ENCODE assay signal across 8 mouse cellular contexts in genomic region chr15:102205779-102206178, GRCm38 (mm10). TPM values are rescaled to one million over a fixed set of nuclear protein-coding genes. Genes with fewer than 3 reads are reported as not detected.
DNase-seq lines count a peak whose midpoint lies in the region; ATAC-seq and TF ChIP-seq lines count a peak whose summit lies in the region.

No protein-coding gene starts in this region.

- DNase-seq in adrenal gland, postnatal 10 days = peak; percentile 45
- no peak for DNase-seq in adrenal gland, postnatal 4 days (ENCODE audit: low spot score in 2 of 2)
- peak; percentile 29 for DNase-seq in thymus, adult 2 months
- no peak for DNase-seq in thymus, postnatal 0 days (ENCODE audit: low spot score)
- peak; percentile 29 for DNase-seq in right cerebral cortex, postnatal 4 days
- DNase-seq in testis, postnatal 10 days (ENCODE audit: low spot score) = no peak

- H3K4me2 ChIP-seq in intestine, embryonic 15.5 days (replicated peaks) = peak overlapping the region; percentile 84
- peak overlapping the region; percentile 93 for H3K4me2 ChIP-seq in liver, embryonic 12.5 days

- ATAC-seq in intestine, embryonic 15.5 days = no peak
- no peak for ATAC-seq in liver, embryonic 12.5 days

- no peak overlapping the region for H3K4me3 ChIP-seq in thymus, adult 2 months (ENCODE audit: control insufficient read depth, insufficient read depth, low read length)
- H3K4me3 ChIP-seq in intestine, embryonic 15.5 days (replicated peaks) = peak overlapping the region; percentile 92
- 0 out of 2 replicates have a peak overlapping the region, but pooled peaks have one; percentile 80 for H3K4me3 ChIP-seq in liver, embryonic 12.5 days

- TF ChIP-seq POLR2A in thymus, adult 2 months (IDR thresholded peaks at IDR 0.05; ENCODE audit: control insufficient read depth, extremely low read depth, insufficient read depth, low read length, poor library complexity) = no peak

- no peaks in the 10 kb centered on the region for H3K27me3 ChIP-seq in thymus, adult 2 months (ENCODE audit: control insufficient read depth, insufficient read depth, low read length)
- no peaks in the 10 kb centered on the region for H3K27me3 ChIP-seq in intestine, embryonic 15.5 days (replicated peaks)
- H3K27me3 ChIP-seq in liver, embryonic 12.5 days (replicated peaks) = no peaks in the 10 kb centered on the region

- H3K9ac ChIP-seq in intestine, embryonic 15.5 days = peak overlapping the region; percentile 98; the same call in 1 of the 2 replicates
- H3K9ac ChIP-seq in liver, embryonic 12.5 days = no peak overlapping the region

- H3K36me3 ChIP-seq in thymus, adult 2 months (ENCODE audit: control insufficient read depth, insufficient read depth, low read length) = peaks cover 34% of the 10 kb centered on the region
- H3K36me3 ChIP-seq in intestine, embryonic 15.5 days = peaks cover 23% of the 10 kb centered on the region
- peaks cover 61% of the 10 kb centered on the region for H3K36me3 ChIP-seq in liver, embryonic 12.5 days

- H3K4me1 ChIP-seq in thymus, adult 2 months (replicated peaks; ENCODE audit: control insufficient read depth, insufficient read depth, low read length) = peaks cover 32% of the 10 kb centered on the region
- peaks cover 36% of the 10 kb centered on the region for H3K4me1 ChIP-seq in intestine, embryonic 15.5 days (replicated peaks)
- peaks cover 42% of the 10 kb centered on the region for H3K4me1 ChIP-seq in liver, embryonic 12.5 days

- H3K9me3 ChIP-seq in intestine, embryonic 15.5 days = no peaks in the 10 kb centered on the region
- H3K9me3 ChIP-seq in liver, embryonic 12.5 days (replicated peaks) = no peaks in the 10 kb centered on the region

- no peak for TF ChIP-seq CTCF in thymus, adult 2 months (IDR thresholded peaks at IDR 0.05; ENCODE audit: borderline replicate concordance, control insufficient read depth, extremely low read depth, insufficient read depth, low read length, poor library complexity)

- 35% methylated on average over 8 of the region's 8 CpGs for WGBS in thymus, adult 2 months
- 36% methylated on average over 8 of the region's 8 CpGs for WGBS in intestine, embryonic 15.5 days
- WGBS in liver, embryonic 12.5 days (ENCODE audit: insufficient replicate concordance) = 83% methylated on average over 8 of the region's 8 CpGs

- no peak overlapping the region for H3K27ac ChIP-seq in thymus, adult 2 months (ENCODE audit: control insufficient read depth, insufficient read depth, low read length)
- H3K27ac ChIP-seq in intestine, embryonic 15.5 days = peak overlapping the region; percentile 54
- H3K27ac ChIP-seq in liver, embryonic 12.5 days = no peak overlapping the region

RNA-seq across cellular contexts. Expression of gene Csad, which starts 1.3 kb away (rescaled TPM):
- 100 to 1,000 TPM; 155 to 156 TPM for total RNA-seq in adrenal gland, postnatal 10 days (2021)
- total RNA-seq in adrenal gland, postnatal 4 days (2021) = 100 to 1,000 TPM in 1 of 2 experiments, 10 to 100 TPM in 1; 90.0 to 106 TPM
- polyA plus RNA-seq in thymus, adult 2 months (2012; rRNA removed) = 77.6 and 82.1 TPM in 2 replicates
- polyA plus RNA-seq in thymus, postnatal 0 days (2015; fragmentation: Nextera tagmentation; extraction: Ambion mirVana) = 32.2 and 33.7 TPM in 2 replicates
- 45.8 and 49.3 TPM in 2 replicates for polyA plus RNA-seq in intestine, embryonic 15.5 days (2015; fragmentation: Nextera tagmentation; extraction: Ambion mirVana)
- polyA plus RNA-seq in liver, embryonic 12.5 days (2016; fragmentation: Nextera tagmentation; extraction: Ambion mirVana) = 21.9 and 26.6 TPM in 2 replicates

RNA-seq across cellular contexts. Expression of gene Zfp740, which starts 2.7 kb away (rescaled TPM):
- 10 to 100 TPM; 66.7 to 84.9 TPM for total RNA-seq in adrenal gland, postnatal 10 days (2021)
- 100 to 1,000 TPM; 131 to 134 TPM for total RNA-seq in adrenal gland, postnatal 4 days (2021)
- 69.6 and 71.9 TPM in 2 replicates for polyA plus RNA-seq in thymus, adult 2 months (2012; rRNA removed)
- 48.8 and 64.9 TPM in 2 replicates for polyA plus RNA-seq in thymus, postnatal 0 days (2015; fragmentation: Nextera tagmentation; extraction: Ambion mirVana)
- 41.3 and 44.1 TPM in 2 replicates for polyA plus RNA-seq in intestine, embryonic 15.5 days (2015; fragmentation: Nextera tagmentation; extraction: Ambion mirVana)
- polyA plus RNA-seq in liver, embryonic 12.5 days (2016; fragmentation: Nextera tagmentation; extraction: Ambion mirVana) = 31.2 and 32.0 TPM in 2 replicates

RNA-seq across cellular contexts. Expression of gene Itgb7, which starts 26.0 kb away (rescaled TPM):
- 1 to 10 TPM; 6.4 to 7.1 TPM for total RNA-seq in adrenal gland, postnatal 10 days (2021)
- total RNA-seq in adrenal gland, postnatal 4 days (2021) = 1 to 10 TPM; 1.1 to 3.6 TPM
- 72.6 and 82.8 TPM in 2 replicates for polyA plus RNA-seq in thymus, adult 2 months (2012; rRNA removed)
- 65.6 and 68.7 TPM in 2 replicates for polyA plus RNA-seq in thymus, postnatal 0 days (2015; fragmentation: Nextera tagmentation; extraction: Ambion mirVana)
- 10.8 and 12.9 TPM in 2 replicates for polyA plus RNA-seq in intestine, embryonic 15.5 days (2015; fragmentation: Nextera tagmentation; extraction: Ambion mirVana)
- polyA plus RNA-seq in liver, embryonic 12.5 days (2016; fragmentation: Nextera tagmentation; extraction: Ambion mirVana) = 6.4 and 8.9 TPM in 2 replicates

RNA-seq across cellular contexts. Expression of gene Rarg, which starts 51.5 kb away (rescaled TPM):
- total RNA-seq in adrenal gland, postnatal 10 days (2021) = 10 to 100 TPM; 22.7 to 30.3 TPM
- total RNA-seq in adrenal gland, postnatal 4 days (2021) = 10 to 100 TPM; 24.8 to 28.6 TPM
- polyA plus RNA-seq in thymus, adult 2 months (2012; rRNA removed) = 18.9 and 23.7 TPM in 2 replicates
- polyA plus RNA-seq in thymus, postnatal 0 days (2015; fragmentation: Nextera tagmentation; extraction: Ambion mirVana) = 6.0 and 7.4 TPM in 2 replicates
- polyA plus RNA-seq in intestine, embryonic 15.5 days (2015; fragmentation: Nextera tagmentation; extraction: Ambion mirVana) = 15.8 and 16.5 TPM in 2 replicates
- polyA plus RNA-seq in liver, embryonic 12.5 days (2016; fragmentation: Nextera tagmentation; extraction: Ambion mirVana) = 4.4 and 4.9 TPM in 2 replicates

RNA-seq across cellular contexts. Expression of gene Soat2, which starts 55.5 kb away (rescaled TPM):
- total RNA-seq in adrenal gland, postnatal 10 days (2021) = 1 to 10 TPM; 4.9 to 8.1 TPM
- 1 to 10 TPM in 1 of 2 experiments, under 1 TPM in 1; 0.78 to 3.8 TPM for total RNA-seq in adrenal gland, postnatal 4 days (2021)
- 3.8 and 4.1 TPM in 2 replicates for polyA plus RNA-seq in thymus, adult 2 months (2012; rRNA removed)
- polyA plus RNA-seq in thymus, postnatal 0 days (2015; fragmentation: Nextera tagmentation; extraction: Ambion mirVana) = 1.0 and 1.1 TPM in 2 replicates
- polyA plus RNA-seq in intestine, embryonic 15.5 days (2015; fragmentation: Nextera tagmentation; extraction: Ambion mirVana) = 12.0 and 14.3 TPM in 2 replicates
- 28.3 and 29.8 TPM in 2 replicates for polyA plus RNA-seq in liver, embryonic 12.5 days (2016; fragmentation: Nextera tagmentation; extraction: Ambion mirVana)

Comparison
In these comparisons a context has a peak if more than half of its experiments do, and no peak if none do; other contexts are left out.
1. DNase-seq: peak in adrenal gland, postnatal 10 days (single experiment), thymus, adult 2 months (single experiment) and right cerebral cortex, postnatal 4 days (single experiment); none in adrenal gland, postnatal 4 days (0 of 2), thymus, postnatal 0 days (single experiment) and testis, postnatal 10 days (single experiment).